In genomic region chr15:36417426-36417825, GRCm38 (mm10) we compare ENCODE assay signal across 22 mouse cellular contexts.
DNase-seq lines count a peak whose midpoint lies in the region; ATAC-seq lines count a peak whose summit lies in the region.
"Had no signal": no experiment of that assay in that cellular context is flagged by ENCODE, and none has a peak within 500 bp of the region (broad histone marks: within the 10 kb centered on the region; RNA-seq: fewer than 3 reads in every experiment).

No protein-coding gene starts in this region.

- H3K36me3 ChIP-seq in kidney, embryonic 16.5 days (ENCODE audit: insufficient read depth, low read length) = no peaks in the 10 kb centered on the region
- H3K36me3 ChIP-seq: embryonic facial prominence, embryonic 13.5 days; forebrain, embryonic 15.5 days; kidney, embryonic 15.5 days; limb, embryonic 12.5 days; liver, embryonic 12.5 days had no signal

- H3K27ac ChIP-seq in kidney, embryonic 16.5 days (ENCODE audit: low read length) = no peak overlapping the region
- H3K27ac ChIP-seq: embryonic facial prominence, embryonic 13.5 days; forebrain, embryonic 15.5 days; kidney, embryonic 15.5 days; limb, embryonic 12.5 days; liver, embryonic 12.5 days; stomach, postnatal 0 days had no signal

- H3K4me2 ChIP-seq in kidney, embryonic 16.5 days (replicated peaks; ENCODE audit: low read depth, low read length) = no peak overlapping the region
- H3K4me2 ChIP-seq: embryonic facial prominence, embryonic 13.5 days; forebrain, embryonic 15.5 days; kidney, embryonic 15.5 days; limb, embryonic 12.5 days; liver, embryonic 12.5 days had no signal

- no peaks in the 10 kb centered on the region for H3K27me3 ChIP-seq in kidney, embryonic 16.5 days (ENCODE audit: insufficient read depth, low read length)
- H3K27me3 ChIP-seq: embryonic facial prominence, embryonic 13.5 days; forebrain, embryonic 15.5 days; kidney, embryonic 15.5 days; limb, embryonic 12.5 days had no signal

- WGBS in kidney, embryonic 16.5 days = 81% methylated on average over 3 of the region's 3 CpGs

- no peaks in the 10 kb centered on the region for H3K4me1 ChIP-seq in kidney, embryonic 16.5 days (ENCODE audit: insufficient read depth, low read length)
- H3K4me1 ChIP-seq: forebrain, embryonic 15.5 days; liver, embryonic 12.5 days had no signal

- no peak overlapping the region for H3K4me3 ChIP-seq in kidney, embryonic 16.5 days (ENCODE audit: low read length)
- H3K4me3 ChIP-seq: embryonic facial prominence, embryonic 13.5 days; forebrain, embryonic 15.5 days; kidney, embryonic 15.5 days; limb, embryonic 12.5 days; liver, embryonic 12.5 days had no signal

- H3K9me3 ChIP-seq in kidney, embryonic 16.5 days (ENCODE audit: low read length) = no peaks in the 10 kb centered on the region
- H3K9me3 ChIP-seq: embryonic facial prominence, embryonic 13.5 days; forebrain, embryonic 15.5 days; kidney, embryonic 15.5 days; limb, embryonic 12.5 days; liver, embryonic 12.5 days had no signal

- DNase-seq in retina, postnatal 1 day = peak; percentile 18
- DNase-seq in retina, embryonic 14.5 days (ENCODE audit: low spot score) = no peak
- DNase-seq in layer of hippocampus, adult 18-20 months (ENCODE audit: low spot score in 2 of 2) = peak; percentile 75 to 93
- DNase-seq in layer of hippocampus, postnatal 36 days = peak; percentile 62 to 76
- peak; percentile 37 to 73 for DNase-seq in right cerebral cortex, postnatal 36 days (ENCODE audit: low spot score in 2 of 2)
- DNase-seq in cerebellum, postnatal 10 days = no peak
- DNase-seq: cerebellum, adult 9-10 months; gastrocnemius, postnatal 10 days; heart, adult 18-20 months; heart, postnatal 4 days; lung, adult 2 months; lung, postnatal 4 days; thymus, postnatal 14 days had no signal

- H3K9ac ChIP-seq in kidney, embryonic 16.5 days (replicated peaks; ENCODE audit: low read length) = no peak overlapping the region
- H3K9ac ChIP-seq: embryonic facial prominence, embryonic 13.5 days; forebrain, embryonic 15.5 days; kidney, embryonic 15.5 days; limb, embryonic 12.5 days; liver, embryonic 12.5 days had no signal

- no peak for ATAC-seq in kidney, embryonic 16.5 days (ENCODE audit: low FRiP score, low TSS enrichment)
- ATAC-seq: forebrain, embryonic 15.5 days; hindbrain, embryonic 16.5 days; intestine, embryonic 16.5 days; liver, embryonic 12.5 days had no signal

Comparison
In these comparisons a context has a peak if more than half of its experiments do, and no peak if none do; other contexts are left out.
1. DNase-seq: peak in retina, postnatal 1 day (single experiment), layer of hippocampus, adult 18-20 months (2 of 2), layer of hippocampus, postnatal 36 days (2 of 2) and right cerebral cortex, postnatal 36 days (2 of 2); none in retina, embryonic 14.5 days (single experiment) and cerebellum, postnatal 10 days (0 of 2).